Mouse (Mus musculus): ENCODE results near the gene Tbc1d32.

GRCm38 (mm10) chr10:56126972-56127371 is 101.5 kb downstream of the Tbc1d32 start:
- TF ChIP-seq POLR2A (IDR thresholded peaks at IDR 0.05; ENCODE audit: control insufficient read depth in 1 of 2, insufficient read depth in 1 of 2, low read depth in 1 of 2, low read length in 2 of 2, poor library complexity in 1 of 2) (no peak), EP300 (IDR thresholded peaks at IDR 0.05; ENCODE audit: low read depth in 1 of 2, low read length in 2 of 2) (no peak), CTCF (IDR thresholded peaks at IDR 0.05 in 2 of 3, conservative IDR thresholded peaks at IDR 0.05 in 1 of 3; ENCODE audit: control insufficient read depth in 1 of 3, insufficient read depth in 1 of 3, low read depth in 2 of 3, low read length in 3 of 3, poor library complexity in 1 of 3, severe bottlenecking in 1 of 3) (no peak), MAZ (IDR thresholded peaks at IDR 0.05; ENCODE audit: low read depth, low read length) (no peak), POLR2AphosphoS5 (IDR thresholded peaks at IDR 0.05; ENCODE audit: borderline replicate concordance, low read depth, low read length) (no peak), RCOR1 (IDR thresholded peaks at IDR 0.05; ENCODE audit: low read depth, low read length) (no peak), ZMIZ1 (IDR thresholded peaks at IDR 0.05; ENCODE audit: low read depth, low read length) (no peak)

All from MEL (cell line).